Mouse (Mus musculus): ENCODE measurements around the gene Ttyh1.

Gene Ttyh1

DNA sequence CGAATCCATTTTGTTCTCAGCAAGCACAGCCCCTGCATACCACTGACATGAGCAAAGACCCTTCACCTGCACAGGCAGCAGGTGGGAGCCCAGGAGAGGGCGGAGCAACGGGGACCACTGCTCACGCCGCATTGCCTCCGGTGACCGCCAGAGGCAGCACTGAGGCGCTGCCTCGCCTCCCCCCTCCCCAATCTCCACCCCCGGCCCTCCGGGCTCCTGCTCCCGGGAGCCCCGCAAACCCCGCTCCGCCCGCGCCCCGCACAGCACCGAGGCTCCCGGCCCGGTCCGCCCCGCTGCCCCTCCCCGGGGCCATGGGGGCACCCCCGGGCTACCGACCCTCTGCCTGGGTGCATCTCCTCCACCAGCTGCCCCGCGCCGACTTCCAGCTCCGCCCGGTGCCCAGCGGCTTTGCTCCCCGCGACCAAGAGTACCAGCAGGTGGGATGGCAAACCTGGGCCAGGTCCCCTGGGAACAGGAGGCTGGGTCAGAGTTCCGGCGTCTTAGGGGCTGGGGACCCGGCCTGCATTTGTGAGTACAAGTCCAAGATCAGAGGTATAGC is at the start of gene Ttyh1:
Gene Ttyh1, plus strand, starts transcription at position 65 of the 559 bp plus-strand sequence.
- peak; percentile 60 for DNase-seq

GRCm38 (mm10) chr7:4071066-4071465 is 48.1 kb upstream of the Ttyh1 start:
- no peak for DNase-seq

- no peak for DNase-seq
Measured at GRCm38 (mm10) chr7:4073144-4073543, 46.1 kb upstream of the Ttyh1 start.

DNA sequence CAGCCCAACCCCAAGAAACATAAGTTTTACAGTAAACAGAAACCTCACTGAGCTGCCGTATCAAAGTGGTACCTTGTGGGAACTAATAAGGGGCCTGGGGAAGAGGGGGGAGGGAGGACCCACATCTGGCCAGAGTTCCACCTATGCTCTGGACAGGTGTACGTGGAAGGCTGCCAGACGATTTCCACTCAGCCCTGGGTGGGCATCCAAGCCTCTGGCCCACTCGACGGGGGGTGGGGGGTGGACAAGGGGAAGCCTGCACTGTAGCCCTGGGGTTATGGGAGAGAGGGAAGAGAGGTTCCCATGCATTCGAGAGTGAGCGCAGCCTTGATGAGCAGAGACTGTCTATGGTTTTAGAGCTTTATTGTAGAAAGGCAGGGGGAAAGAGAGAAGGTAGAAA is 39.7 kb upstream of the Ttyh1 start:
- DNase-seq: no peak

- DNase-seq: no peak
Measured at GRCm38 (mm10) chr7:4080552-4080951, 38.7 kb upstream of the Ttyh1 start.

GRCm38 (mm10) chr7:4081706-4082105 is 37.5 kb upstream of the Ttyh1 start:
- DNase-seq: no peak

GRCm38 (mm10) chr7:4082804-4083203 is 36.4 kb upstream of the Ttyh1 start:
- no peak for DNase-seq

- DNase-seq: no peak
Measured at GRCm38 (mm10) chr7:4084161-4084560, 35.0 kb upstream of the Ttyh1 start.

GRCm38 (mm10) chr7:4085562-4085961 is 33.6 kb upstream of the Ttyh1 start:
- no peak for DNase-seq

- no peak for DNase-seq
Measured at GRCm38 (mm10) chr7:4087238-4087895, 31.8 kb upstream of the Ttyh1 start.

DNA sequence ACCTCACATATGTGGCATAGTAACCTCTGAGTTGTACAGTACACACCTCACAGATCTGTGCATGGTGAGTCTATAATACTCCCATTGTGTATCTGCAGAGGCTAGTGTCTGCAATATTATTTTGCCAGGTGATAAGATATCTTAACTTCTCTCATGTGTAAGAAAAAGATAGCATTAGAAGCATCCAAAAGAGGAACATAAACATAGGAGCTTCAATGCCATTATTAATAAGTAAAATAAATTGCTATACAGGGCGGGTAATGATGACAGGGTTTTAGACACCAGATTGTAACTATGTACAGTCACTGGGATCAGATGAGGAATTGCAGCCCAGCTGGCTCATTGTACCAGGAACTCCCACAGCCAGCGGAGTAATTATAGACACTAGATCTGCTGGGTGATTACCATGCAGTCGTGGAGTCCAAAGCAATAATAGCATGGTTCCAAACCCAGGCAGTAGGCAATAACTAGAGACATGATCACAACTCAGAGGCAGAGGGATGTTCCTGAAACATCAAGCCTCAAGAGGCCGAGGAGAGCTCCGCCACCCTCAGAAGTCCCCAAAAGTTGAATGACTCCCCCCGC is 31.2 kb upstream of the Ttyh1 start:
- DNase-seq: no peak

DNA sequence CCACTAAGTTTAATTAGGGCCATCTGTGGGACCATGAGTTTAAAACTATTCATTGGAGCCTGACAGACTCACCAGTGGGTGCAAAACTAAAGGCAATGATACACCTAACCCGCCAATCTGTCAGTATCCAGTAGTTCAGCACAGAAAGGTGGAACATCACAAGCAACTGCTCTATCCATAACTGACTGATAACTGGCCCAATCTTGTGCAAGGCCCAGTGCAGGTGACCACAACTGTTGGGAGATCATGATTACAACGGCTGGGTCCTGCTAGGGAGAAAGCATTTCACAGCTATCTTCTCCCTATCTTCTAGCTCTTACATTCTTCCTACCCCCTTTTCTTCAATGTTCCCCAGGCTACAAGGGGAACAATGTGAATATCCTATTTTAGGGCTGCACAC is 30.5 kb upstream of the Ttyh1 start:
- DNase-seq: no peak

GRCm38 (mm10) chr7:4091170-4091569 is 28.0 kb upstream of the Ttyh1 start:
- peak; percentile 30 for DNase-seq

GRCm38 (mm10) chr7:4098301-4098700 is 20.9 kb upstream of the Ttyh1 start:
- DNase-seq: no peak

DNA sequence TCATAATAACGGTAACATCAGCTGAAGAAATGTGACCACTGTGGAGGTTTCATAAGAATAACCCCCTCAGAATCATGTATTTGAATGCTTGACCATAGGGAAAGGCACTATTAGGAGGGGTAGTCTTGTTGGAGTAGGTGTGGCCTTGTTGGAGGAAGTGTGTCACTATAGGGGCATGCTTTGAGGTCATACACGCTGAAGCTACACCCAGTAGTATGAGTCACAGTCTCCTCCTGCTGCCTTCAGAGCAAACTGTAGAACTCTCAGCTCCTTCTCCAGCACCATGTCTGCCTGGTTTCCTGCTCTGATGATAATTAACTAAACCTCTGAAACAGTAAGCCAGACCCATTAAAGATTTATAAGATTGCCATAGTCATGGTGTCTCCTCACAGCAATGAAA is 20.4 kb upstream of the Ttyh1 start:
- no peak for DNase-seq

GRCm38 (mm10) chr7:4101144-4101543 is 18.1 kb upstream of the Ttyh1 start:
- DNase-seq: no peak

GRCm38 (mm10) chr7:4103411-4103810 is 15.8 kb upstream of the Ttyh1 start:
- DNase-seq: peak; percentile 44

GRCm38 (mm10) chr7:4111766-4112165 is 7.4 kb upstream of the Ttyh1 start:
- no peak for DNase-seq

- no peak for DNase-seq
Measured at GRCm38 (mm10) chr7:4117050-4117814, 2.0 kb upstream of the Ttyh1 start.

GRCm38 (mm10) chr7:4119976-4120921 is 1.0 kb downstream of the Ttyh1 start:
- DNase-seq: peak; percentile 18

GRCm38 (mm10) chr7:4122076-4122768 is 3.0 kb downstream of the Ttyh1 start:
- DNase-seq: no peak

- no peak for DNase-seq
Measured at GRCm38 (mm10) chr7:4122783-4123182, 3.6 kb downstream of the Ttyh1 start.
